Mouse (Mus musculus) induced T-regulatory cell, adult 2 months (primary cell): ENCODE data around the gene Kcng4.

Source experiments
- DNase-seq: peaks from one replicate; pipeline ENCODE4 v3.0.0-alpha.2; 2012; ENCODE audit warnings: low read depth

Gene Kcng4

DNA sequence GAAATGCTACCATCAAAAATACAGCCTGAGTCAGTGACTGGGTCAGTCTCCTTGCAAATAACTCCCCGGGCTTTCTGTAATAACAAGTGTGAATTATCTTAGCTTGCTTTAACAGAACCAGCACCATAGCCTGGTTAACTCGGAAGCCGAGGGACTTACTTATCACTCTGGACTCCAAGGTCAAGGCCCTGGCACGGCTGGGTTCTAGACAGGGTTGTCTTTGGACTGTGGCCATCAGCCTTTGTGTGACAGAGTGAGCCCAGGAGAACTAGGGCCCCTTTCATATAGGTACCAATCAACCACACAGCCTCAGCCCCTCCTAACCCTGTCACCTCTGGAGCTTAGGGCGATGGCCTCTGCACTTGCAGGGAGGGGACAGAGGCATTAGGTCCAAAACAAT is 5.6 kb upstream of the Kcng4 start:
- DNase-seq, result no peak

DNA sequence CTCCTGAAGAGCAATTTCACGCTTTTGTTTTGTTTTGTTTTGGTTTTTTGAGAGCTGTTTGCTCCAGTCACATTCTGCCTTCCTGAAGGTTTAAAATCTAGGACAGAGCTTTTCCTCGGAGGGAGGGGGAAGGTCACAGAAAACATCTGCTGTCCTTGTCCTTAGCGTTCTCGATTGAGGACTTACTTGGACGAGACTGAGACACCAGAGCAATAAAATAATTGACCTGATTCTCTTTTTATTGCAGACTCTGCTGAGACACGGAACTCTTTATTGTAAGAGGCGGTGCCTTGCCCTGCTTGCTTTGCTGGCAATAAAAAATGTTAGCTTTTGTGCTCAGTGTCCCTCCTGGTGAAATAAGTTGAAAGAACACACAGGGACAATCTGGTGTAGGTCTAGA is 4.3 kb upstream of the Kcng4 start:
- DNase-seq, result no peak

DNA sequence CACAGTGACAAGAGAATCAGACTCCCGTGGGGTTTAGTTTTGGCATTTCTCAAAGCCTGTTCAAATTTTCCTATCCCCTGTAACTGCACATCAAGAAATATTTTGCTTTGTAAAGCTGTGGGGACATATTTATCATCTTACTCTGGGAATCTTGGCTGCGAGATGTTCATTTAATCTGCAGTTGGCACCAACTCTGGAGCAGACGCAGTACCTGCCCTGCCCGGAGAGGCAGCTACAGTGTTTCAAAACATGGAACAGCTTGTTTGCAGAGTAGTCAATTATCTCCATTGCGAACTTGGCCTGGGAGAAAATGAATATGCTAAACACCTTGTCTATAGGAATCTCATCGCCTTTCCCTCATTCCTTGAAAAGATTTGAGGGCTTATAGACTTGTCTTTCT is 2.8 kb upstream of the Kcng4 start:
- no peak for DNase-seq

DNA sequence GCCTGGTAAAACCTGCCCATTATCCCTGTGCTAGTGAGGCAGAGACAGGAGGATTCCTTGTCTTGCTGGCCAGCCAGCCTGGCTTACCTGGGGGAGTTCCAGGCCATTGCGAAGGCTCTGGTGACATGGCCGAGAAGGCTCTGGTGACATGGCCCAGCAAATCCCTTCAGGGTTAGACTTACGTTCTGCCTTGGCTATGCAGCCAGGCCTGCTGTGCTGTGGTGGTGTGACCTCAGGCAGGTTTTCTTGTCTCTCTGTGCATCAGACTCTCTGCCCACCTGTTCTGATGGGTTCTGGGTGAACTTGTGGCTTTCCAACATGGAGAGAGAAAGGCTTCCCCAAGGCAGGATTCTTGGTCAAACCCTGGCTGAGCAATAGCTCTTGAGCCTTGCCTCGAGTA is 1.9 kb upstream of the Kcng4 start:
- DNase-seq, result no peak

DNA sequence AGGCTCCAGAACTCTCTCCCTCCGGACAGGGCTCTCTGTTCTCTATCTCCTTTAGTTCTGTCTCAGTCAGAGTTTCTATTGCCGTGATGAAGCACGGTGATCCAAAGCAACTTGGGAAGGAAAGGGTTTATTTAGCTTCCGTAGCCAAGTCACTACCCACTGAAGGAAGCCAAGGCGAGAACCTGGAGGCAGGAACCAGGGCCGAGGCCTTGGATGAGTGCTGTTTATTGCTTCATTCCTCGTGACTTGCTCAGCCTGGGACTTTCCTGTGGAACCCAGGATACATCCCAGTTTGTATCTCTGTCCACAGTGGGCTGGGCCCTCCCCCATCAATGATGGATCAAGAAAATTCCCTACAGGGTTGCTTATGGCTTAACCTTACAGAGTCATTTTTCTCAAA is 1.3 kb upstream of the Kcng4 start:
- DNase-seq, result no peak

DNA sequence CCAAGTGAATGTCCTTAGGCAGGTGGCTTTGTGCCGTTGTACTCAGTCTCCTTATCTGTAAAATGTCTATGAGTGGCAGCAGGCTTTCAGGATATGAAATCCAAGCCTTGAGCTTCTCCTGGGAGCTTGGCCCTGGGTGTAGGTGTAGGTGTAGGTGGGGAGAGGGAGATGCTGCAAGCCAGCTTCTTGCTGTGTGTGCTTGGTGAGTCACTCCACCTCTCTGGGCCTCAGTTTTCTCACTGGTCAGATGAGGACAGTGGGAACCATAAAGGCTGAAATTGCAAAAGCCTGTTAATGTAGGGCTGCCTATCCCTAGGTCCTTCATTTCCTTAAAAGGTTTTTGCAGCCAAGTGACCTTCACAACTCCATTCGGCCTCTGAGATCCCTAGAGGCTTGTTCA is 478 bp upstream of the Kcng4 start:
- DNase-seq, result no peak

DNA sequence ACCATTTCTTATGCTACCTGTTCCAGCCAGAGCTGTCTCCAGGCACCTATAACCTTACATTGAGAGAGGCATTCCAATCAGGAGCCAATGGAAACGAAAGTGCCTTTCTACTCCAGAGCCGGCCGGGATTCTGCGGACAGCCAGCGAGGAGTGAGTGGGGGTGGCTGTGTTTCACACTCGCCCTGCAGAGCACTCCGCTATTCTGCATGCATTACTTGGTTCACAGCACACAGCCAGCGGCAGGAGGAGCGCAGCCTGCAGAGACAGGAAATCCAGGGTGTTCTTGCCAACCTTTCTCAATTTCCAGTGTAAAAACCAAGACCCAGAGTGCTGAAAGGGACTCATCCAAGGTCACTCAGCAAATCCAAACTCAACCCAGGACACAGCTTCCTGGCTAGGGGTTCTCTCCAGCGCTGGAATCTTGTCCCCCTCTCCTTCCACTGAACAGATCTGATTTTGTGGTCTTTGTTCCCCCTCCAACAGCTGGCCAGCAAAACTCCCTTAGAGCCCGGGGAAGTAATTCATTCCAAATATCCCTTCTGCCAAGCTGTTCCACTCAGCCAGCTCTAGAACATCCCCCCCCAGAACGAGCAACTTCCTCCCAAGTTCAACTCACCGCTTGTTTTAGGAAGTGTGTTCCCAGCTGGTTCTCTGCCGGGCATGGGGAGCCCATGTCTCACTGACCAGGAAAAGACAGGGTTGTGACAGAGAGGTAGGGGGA is 704 bp downstream of the Kcng4 start:
- no peak for DNase-seq

DNA sequence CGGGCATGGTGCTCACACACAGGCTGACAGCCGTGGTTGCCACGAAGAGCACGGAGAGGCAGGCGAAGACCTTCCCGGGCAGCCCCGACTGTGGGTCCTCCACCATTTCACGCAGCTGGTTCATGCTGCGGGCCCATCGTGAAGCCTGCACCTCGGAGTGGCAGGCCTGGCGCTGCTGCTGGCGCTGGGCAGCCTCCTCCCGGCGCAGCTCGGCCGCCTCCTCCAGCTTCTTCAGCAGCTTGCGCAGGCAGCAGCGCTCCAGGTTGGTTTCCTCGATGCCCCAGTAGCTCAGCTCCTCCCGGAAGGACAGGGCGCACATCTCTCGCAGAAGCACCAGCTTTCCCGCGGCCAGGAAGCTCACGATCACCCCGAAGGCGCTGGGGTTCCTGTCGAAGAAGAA is 2.6 kb downstream of the Kcng4 start:
- no peak for DNase-seq

DNA sequence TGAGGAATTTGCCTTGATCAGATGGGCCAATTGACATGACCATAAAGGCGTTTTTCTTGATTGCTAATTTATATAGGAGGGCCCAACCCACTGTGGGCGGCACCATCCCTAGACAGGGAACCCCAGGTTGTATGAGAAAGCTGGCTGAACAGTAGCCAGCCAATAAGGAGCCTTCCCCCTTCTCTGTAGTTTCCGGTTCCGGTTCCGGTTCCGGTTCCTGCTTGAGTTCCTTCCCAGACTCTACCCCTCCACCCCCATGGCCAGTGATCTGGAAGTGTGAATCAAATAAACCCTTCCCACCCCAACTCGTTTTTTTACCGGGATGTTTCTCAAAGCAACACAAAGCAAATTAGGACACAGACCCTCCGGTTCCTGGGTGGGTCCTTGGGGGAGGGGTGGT is 3.2 kb downstream of the Kcng4 start:
- no peak for DNase-seq

DNA sequence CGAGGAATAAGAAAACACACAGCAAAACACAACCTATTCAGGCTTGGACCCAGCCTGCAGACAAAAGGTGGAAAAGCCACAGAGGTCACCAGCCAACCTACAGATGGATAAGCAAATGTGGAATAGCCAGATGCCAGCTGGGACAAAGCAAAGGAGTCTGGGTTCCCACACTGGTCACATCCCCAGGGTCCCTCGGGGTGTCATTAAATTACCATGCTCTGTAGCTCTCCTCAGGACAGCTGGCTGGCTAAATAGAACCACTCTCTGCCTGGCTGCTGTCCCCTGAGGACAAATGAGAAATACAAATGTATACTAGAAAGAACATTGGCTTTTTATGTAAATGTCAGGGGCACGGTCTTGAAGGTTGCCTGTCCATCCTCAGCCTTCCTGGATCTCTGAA is 4.6 kb downstream of the Kcng4 start:
- no peak for DNase-seq

DNA sequence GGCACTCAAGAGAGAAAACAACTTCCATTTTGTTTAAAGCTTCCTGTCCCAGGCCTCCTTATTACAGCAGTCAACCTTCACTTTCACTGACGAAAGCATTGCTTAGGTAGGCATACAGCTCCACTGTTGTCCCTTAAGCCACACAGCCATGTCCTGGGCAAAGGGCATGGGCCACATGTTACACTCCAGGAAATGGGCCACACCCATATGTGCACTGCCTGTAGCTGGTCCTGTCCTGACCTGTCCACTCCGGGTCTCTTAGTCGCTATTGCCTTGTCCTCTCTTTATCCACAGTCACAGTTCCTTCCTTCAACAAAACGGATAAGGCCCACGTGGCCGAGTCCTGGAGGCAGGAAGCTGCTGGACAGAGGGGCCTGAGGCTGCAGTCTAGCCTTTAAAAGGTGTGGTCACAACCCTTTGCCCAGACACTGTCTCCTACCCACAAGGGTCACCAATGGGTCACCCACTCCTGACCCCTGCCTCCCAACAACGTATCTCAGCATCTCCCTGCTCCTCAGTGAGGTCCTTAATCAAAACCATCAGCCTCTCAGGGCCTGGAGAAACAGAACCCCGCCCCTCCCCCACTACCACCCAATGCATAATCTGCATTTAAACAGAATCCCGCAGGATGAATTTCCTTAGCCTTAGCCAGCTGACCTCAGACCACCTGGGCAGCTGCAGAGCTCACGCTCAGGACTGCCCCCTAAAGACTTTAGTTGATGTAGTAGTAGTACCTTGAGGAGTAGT is 7.7 kb downstream of the Kcng4 start:
- no peak for DNase-seq

DNA sequence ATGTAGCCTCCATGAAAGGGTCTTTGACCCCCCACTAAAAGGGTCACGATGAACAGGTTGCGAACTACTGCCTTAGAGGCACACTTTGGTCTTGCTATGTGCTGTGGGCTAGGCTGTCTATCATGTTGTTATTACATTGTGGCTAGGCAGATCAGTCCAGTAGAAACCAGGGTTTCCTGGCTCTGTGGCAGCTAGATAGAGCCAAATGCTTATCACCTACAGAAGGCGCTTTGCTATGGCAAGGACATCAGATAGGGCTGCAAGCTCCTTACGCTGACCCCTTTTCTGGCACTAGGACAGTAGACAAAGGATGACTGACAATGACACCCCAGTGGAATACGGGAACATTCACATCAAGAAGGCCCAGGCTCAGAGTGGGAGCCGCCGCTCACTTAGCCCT is 8.3 kb downstream of the Kcng4 start:
- no peak for DNase-seq

DNA sequence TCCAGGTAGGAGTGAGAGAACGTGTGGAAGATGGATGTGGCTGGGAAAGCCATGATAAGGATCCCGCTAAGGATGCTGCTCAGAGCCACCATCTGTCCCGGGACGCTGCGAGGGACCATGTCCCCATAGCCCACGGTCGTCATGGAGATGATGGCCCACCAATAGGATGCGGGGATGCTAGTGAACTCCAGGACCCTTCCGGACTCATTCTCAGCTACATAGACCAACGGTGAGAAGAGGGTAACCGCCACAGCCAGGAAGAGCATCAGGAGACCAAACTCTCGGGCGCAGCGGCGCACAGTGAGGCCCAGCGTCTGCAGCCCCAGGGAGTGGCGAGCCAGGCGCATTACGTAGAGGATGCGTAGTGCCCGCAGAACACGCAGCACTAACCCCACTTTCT is 9.7 kb downstream of the Kcng4 start:
- DNase-seq, result no peak

DNA sequence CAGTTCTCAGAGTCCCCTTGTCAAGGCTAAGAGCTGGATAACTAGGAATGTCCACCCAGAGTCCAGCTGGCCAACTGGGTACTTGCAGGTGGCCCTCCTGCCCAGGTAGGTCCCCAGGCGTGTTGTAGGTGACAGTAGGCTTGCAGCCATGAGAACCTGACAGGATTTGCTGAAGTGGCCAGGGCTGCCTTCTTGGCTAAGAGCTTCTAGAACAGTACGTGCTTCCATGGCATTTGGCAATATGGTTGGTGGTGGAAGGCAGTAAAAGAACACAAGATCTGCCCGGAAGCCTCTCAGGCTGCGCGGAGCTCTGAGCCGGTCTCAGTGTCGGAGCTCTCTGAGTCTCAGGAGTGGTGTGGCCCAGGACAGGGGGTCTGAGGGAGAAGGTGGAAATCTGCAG is 10.6 kb downstream of the Kcng4 start:
- no peak for DNase-seq

DNA sequence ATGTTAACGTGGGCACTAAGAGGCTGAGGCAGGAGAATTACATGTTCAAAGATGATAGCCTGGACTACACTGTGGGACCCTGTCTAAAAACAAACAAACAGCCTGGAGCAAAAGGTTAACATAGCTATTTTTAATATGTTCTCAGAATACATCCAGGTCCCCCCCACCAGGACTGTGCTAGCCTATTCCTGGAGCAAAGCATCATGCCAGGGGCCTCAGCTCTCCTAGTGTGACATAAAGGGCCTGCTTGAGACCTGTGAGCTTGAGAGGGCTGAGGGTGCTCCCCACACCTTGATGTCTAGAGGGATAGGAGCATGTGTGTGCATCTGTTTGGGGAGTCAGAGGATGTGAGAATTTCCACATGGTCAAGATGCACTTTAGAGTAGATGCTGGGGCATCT is 11.7 kb downstream of the Kcng4 start:
- no peak for DNase-seq

DNA sequence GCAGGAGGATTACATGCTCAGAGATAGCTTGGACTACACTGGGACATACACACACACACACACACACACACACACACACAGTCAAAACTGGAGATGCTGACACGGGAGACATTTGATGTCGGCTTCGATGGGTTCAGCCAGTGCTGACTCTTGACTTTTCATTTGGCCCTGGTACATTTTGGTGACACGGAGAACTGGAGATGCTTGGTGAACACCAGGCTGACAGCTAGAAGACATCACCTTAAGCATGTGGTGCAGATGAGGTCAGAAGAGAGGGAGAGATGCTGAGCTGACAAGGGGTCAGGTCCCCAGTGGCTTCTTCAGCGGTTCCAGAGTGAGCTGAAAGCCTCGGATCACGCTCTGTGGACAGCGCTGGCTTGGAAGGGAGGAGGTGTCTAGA is 12.4 kb downstream of the Kcng4 start:
- no peak for DNase-seq

DNA sequence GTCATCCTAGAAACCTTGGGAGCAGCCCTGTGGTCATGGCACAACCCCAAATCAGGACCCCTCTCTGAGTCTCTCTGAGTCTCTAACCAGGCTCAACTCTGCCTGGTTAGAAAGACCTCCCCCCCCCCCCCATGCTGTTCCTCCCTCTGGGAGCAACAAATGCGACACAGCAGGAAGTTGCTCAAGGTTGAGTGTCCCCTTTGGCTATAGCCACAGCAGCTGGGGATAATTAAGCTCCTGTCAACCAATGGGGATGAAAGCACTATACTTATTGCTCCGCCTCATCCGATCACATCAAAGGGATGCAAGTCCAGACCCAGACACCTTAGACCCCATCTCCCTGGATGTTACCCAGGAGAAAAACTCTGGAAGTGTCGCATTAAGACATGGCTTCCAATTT is 12.9 kb downstream of the Kcng4 start:
- no peak for DNase-seq

DNA sequence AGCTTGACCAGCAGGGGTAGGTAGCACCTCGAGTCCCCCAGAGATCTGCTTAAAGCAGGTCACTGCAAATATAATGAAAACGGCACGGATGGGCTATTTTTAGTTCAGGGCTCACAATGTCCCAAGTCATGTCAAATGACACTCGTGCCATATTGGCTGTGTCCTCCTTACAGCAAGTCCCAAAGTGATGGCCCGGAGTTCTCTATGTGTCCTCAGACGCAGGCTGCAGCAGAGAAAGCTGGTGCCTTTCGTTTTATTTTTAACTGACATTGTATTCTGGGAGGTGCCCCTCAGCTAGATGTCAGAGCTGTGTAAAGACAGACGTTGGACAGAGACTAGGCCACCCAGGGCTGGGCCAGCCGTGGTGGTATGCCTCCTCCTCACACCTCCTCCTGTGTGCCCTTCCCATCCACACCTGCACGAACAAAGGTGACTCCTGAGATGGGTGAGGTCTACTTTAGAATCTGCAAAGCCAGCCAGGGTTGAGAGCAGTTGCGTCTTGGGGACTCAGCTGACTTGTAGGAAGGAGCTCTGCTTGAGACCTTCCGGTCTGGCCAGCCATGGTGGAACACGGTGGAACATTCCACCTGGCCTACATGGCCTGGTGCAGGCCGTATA is 14.5 kb downstream of the Kcng4 start:
- no peak for DNase-seq

DNA sequence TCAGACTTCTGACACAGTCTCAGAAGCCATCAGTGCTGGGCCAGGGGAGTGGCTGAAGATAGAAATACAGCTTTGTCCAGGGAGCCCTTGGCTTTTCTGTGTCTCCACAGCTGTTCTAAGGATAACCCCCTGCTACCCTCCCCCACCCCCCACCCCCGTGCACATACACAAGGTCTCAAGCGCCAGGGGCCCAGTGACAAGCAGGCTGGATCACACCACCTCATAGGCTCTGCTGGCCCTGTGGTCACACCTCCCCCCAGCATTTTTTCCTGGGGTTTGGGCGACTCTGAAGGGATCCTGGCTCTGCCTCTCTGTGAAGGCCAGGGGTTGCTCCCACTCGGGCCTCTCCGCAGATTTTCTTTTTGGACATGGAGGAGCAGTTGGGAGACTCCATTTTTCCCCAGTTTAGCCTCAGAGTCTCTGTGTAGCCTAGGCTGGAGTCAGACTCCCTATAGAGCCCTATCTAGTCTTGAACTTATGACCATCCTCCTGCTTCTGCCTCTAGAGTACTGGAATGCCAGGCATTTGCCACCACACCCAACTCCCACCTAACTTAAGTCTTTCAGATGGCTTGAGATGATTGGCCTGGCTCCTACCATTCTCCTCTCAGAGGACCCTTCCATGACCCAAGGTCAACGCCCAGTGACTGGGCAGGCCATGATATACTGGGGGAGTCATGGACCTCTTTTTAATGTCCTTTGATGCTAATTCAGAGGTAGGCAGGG is 15.2 kb downstream of the Kcng4 start:
- no peak for DNase-seq

DNA sequence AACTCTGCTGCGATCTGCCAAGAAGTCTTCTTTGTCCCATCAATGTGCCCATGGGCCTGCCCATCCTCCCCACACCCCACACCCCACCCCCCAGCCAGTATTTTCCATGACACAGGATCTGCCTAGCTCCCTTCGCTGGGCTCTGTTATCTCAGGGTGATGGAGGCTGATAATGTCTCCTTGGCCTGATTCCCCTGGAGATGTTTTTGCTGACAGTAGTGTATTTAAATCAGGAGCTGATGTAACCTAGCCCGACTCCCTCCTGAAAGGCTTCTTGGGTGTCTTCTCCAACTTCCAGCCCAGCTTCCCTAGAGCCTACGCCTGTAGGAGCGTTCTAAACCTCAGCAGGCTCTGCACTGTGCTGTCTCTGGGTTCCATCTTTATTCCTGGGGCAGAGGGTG is 16.6 kb downstream of the Kcng4 start:
- no peak for DNase-seq

DNA sequence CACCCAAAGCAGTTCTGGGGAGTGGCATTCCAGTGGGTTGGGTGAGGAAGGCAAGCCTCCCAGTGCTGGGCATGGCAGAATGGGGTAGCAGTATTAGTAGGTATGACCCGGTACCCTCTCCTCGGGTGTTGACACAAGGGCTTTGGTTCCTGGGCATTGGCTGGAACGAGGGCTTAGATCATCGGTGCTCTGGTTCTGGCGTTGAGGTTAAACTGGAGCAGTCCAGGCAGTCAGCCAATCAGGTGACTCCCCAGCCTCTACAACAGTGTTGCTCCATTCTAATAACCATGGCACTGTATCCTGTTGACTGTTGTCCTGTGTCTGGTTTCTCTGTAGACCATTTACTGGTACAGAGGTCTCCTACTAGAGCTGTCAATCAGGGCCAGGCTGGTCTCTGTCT is 17.9 kb downstream of the Kcng4 start:
- DNase-seq, result no peak

DNA sequence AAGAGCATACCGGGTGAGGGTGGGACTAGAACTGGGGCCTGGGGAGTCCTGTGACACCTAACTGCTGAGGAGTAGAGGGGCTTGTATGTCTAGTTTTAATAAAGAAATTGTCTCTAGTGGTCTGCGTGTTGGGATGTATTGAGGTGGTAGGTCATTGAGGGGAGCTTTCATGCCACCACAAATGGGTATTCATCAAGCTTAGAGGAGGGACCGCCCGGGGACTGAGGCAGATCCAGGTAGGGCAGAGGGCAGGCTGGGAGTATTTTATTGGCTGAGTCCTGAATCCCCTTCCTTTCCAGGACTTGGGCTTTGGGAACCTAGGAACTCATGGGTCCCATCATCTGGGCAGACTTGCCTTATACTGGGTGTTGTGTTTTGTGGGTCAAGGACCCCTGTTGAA is 18.7 kb downstream of the Kcng4 start:
- DNase-seq, result no peak

DNA sequence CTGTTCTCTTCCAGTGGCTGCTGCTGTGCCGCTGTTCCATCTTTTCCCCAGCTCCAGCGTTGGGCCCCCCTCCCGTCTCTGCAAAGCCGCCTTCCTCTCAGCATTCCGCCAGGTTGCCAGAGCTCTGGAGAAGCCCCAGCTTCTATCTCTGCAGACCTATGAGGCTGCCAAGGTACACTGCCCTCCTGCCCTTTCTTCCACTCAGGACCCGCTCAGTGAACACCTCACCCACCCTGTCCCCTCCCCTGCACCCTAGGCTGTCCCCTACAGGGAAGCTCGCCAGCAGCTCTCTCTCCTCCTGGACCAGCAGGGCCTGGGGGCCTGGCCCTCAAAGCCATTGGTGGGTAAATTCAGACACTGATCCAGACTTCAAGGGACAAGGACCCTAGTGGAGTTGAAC is 19.1 kb downstream of the Kcng4 start:
- no peak for DNase-seq
